Mouse (Mus musculus): ENCODE measurements around the gene Adam19. TPM values are rescaled to one million over a fixed set of nuclear protein-coding genes. Genes with fewer than 3 reads are reported as not detected.
"Not testable (repeated sequence)": the region's sequence is repeated elsewhere in the genome, so short reads cannot be mapped to it uniquely, and the experiment has no call there.

The Adam19 gene
- total and polyA plus RNA-seq, 2 experiments from 2014 or later = 15.8 to 67.9 TPM

DNA sequence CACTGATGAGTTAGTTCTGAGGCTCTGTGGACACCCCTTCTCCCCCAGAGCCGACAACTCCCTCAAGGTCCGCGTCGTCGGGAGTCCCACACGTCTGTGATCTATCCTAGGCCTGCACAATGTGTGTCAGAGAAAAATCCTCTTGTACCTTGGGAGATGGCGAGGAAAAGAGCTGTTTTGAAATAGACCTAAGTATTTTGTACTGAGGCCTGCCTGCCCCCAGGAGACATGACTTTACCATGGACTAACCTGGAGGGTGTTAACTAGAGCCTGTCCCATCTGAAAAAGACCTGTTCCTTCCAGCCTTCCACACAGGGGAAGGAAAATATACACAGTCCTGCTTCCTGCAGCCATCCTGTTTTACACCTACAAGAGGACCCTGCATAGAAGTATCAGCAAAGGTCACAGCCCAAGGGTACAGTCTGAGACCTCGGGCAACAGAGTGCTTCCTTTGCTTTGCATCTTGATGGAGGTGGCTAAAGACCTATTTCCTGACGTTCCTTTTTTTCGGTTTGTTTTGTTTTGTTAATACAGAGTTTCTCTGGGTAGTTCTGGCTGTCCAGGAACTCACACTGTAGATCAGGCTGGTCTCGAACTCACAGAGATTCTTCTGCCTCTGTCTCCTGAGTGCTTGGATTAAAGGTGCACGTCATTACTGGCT, 14.1 kb upstream of the Adam19 start:
- Histone ChIP-seq H3K36me3 (replicated peaks; ENCODE audit: control insufficient read depth, insufficient read depth, low read length) (no peaks in the 10 kb centered on the region), H3K9me3 (replicated peaks; ENCODE audit: control insufficient read depth, low read length) (no peaks in the 10 kb centered on the region), H3K4me1 (ENCODE audit: control insufficient read depth, insufficient read depth) (peaks cover 3% of the 10 kb centered on the region; the same call in 1 of the 2 replicates), H3K4me3 (ENCODE audit: low read depth, low read length) (no peak overlapping the region), H3K27ac (ENCODE audit: low read depth) (no peak overlapping the region), H3K27me3 (ENCODE audit: control insufficient read depth, insufficient read depth, low read length) (no peaks in the 10 kb centered on the region), H3K4me2 (ENCODE audit: low read depth, low read length) (no peak overlapping the region), H3K9ac (replicated peaks; ENCODE audit: low read depth, low read length) (no peak overlapping the region)
- TF ChIP-seq EP300 (IDR thresholded peaks at IDR 0.05; ENCODE audit: low read depth) (no peak), CTCF (IDR thresholded peaks at IDR 0.05; ENCODE audit: low read depth) (no peak)
- DNase-seq (ENCODE audit: low spot score) = no peak
- WGBS = 63% methylated on average over 12 of the region's 12 CpGs
- no peak for ATAC-seq (ENCODE audit: insufficient read depth, low read depth)

DNA sequence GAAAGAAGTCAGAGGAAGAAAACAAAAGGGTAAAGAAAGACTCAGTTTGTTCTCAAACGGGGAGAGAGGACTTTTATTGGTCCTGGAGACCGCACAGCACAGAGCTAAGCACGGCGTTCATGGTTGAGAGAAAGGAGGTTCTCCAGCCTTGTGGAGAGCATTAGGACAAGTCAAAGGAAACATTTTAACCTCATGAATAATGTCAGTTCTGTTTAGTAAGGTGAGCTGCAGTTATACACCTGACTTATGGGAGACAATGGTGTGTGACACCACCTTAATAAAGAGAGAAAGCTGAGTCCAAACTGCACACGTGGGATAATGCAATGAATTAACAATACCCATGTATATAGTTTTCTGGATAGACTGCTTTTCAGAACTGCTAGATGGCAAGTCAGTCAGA, 11.0 kb upstream of the Adam19 start:
- no peaks in the 10 kb centered on the region for H3K4me1 ChIP-seq (ENCODE audit: control insufficient read depth, insufficient read depth)
- TF ChIP-seq EP300 (IDR thresholded peaks at IDR 0.05; ENCODE audit: low read depth) = no peak
- H3K9me3 ChIP-seq (replicated peaks; ENCODE audit: control insufficient read depth, low read length) = no peaks in the 10 kb centered on the region
- ATAC-seq (ENCODE audit: insufficient read depth, low read depth) (no peak), DNase-seq (ENCODE audit: low spot score) (no peak)
- no peaks in the 10 kb centered on the region for H3K36me3 ChIP-seq (replicated peaks; ENCODE audit: control insufficient read depth, insufficient read depth, low read length)
- no peak overlapping the region for H3K4me2 ChIP-seq (ENCODE audit: low read depth, low read length)
- no peaks in the 10 kb centered on the region for H3K27me3 ChIP-seq (ENCODE audit: control insufficient read depth, insufficient read depth, low read length)
- no peak overlapping the region for H3K27ac ChIP-seq (ENCODE audit: low read depth)
- no peak overlapping the region for H3K4me3 ChIP-seq (ENCODE audit: low read depth, low read length)
- H3K9ac ChIP-seq (replicated peaks; ENCODE audit: low read depth, low read length) = no peak overlapping the region
- WGBS = 92% methylated on average over 5 of the region's 5 CpGs

DNA sequence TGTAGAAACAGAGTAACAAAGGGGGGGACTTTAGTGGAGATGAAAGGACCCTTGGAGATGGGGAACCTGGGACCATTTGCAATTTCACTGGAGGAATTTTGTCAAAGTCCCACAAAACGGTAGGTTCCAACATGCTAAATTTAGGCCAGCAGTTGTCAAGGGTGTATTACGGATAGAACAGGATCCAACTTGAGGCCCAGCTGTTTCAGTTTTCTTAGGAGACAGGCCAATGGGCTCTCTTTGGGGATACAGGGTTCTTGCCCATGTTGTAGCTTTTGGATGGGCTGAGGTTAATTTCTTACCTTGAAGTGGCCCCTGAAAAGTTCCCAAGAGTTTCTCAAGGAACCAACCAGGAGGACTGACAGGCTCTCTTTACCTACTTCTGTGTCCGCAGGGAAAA, 8.5 kb upstream of the Adam19 start:
- no peaks in the 10 kb centered on the region for H3K4me1 ChIP-seq (ENCODE audit: control insufficient read depth, insufficient read depth)
- no peaks in the 10 kb centered on the region for H3K27me3 ChIP-seq (ENCODE audit: control insufficient read depth, insufficient read depth, low read length)
- no peak overlapping the region for H3K4me3 ChIP-seq (ENCODE audit: low read depth, low read length)
- no peak for TF ChIP-seq CTCF (IDR thresholded peaks at IDR 0.05; ENCODE audit: low read depth)
- TF ChIP-seq EP300 (IDR thresholded peaks at IDR 0.05; ENCODE audit: low read depth) = no peak
- H3K9me3 ChIP-seq (replicated peaks; ENCODE audit: control insufficient read depth, low read length) = no peaks in the 10 kb centered on the region
- no peaks in the 10 kb centered on the region for H3K36me3 ChIP-seq (replicated peaks; ENCODE audit: control insufficient read depth, insufficient read depth, low read length)
- WGBS = 72% methylated on average over 3 of the region's 3 CpGs
- DNase-seq (ENCODE audit: low spot score) = no peak
- no peak overlapping the region for H3K9ac ChIP-seq (replicated peaks; ENCODE audit: low read depth, low read length)
- no peak overlapping the region for H3K4me2 ChIP-seq (ENCODE audit: low read depth, low read length)
- no peak overlapping the region for H3K27ac ChIP-seq (ENCODE audit: low read depth)
- no peak for ATAC-seq (ENCODE audit: insufficient read depth, low read depth)

DNA sequence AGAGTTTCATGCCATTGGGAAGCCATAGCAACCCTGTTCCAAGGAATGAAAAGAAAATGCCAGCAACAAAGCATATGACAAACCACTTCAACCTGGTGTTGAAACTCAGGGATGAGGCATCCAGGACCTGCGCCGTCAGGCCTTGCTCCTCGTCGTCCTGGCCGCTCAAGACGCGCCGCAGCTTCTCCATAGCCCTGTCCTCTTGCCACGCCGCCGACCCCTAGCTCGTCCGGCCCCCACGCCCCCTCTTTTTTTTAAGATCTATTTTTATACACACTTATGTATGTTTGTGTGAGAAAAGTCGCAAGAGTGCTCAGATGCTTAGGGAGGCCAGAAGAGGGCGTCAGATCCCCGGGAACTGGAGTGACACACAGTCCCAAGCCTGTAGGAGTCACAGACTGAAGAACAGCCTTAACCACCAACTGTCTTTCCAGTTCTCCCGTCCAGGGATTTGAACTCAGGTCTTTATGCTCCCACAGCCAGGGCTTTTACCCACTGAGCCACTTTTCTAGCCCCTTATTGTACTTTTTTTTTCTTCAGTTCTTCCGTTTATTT, 3.6 kb upstream of the Adam19 start, which contains the start of gene Gm12166:
Gm12166 (minus strand) TSS at position 217 of the 555 bp plus-strand sequence.
- Histone ChIP-seq H3K4me2 (ENCODE audit: low read depth, low read length) (peak within 1 kb of the TSS; percentile 43), H3K4me3 (ENCODE audit: low read depth, low read length) (peak within 1 kb of the TSS; percentile 29; the same call in 1 of the 2 replicates), H3K4me1 (ENCODE audit: control insufficient read depth, insufficient read depth) (peaks cover 10% of the 10 kb centered on the region; the same call in 1 of the 2 replicates)
- not testable (repeated sequence) for H3K9me3 ChIP-seq (replicated peaks; ENCODE audit: control insufficient read depth, low read length); H3K27me3 ChIP-seq (ENCODE audit: control insufficient read depth, insufficient read depth, low read length); H3K36me3 ChIP-seq (replicated peaks; ENCODE audit: control insufficient read depth, insufficient read depth, low read length); H3K27ac ChIP-seq (ENCODE audit: low read depth); H3K9ac ChIP-seq (replicated peaks; ENCODE audit: low read depth, low read length)
- WGBS = 14% methylated on average over 19 of the region's 19 CpGs
- ATAC-seq (ENCODE audit: insufficient read depth, low read depth) = peak; percentile 45
- DNase-seq (ENCODE audit: low spot score) = peak; percentile 79
- peak; percentile 77 for TF ChIP-seq CTCF (IDR thresholded peaks at IDR 0.05; ENCODE audit: low read depth)

DNA sequence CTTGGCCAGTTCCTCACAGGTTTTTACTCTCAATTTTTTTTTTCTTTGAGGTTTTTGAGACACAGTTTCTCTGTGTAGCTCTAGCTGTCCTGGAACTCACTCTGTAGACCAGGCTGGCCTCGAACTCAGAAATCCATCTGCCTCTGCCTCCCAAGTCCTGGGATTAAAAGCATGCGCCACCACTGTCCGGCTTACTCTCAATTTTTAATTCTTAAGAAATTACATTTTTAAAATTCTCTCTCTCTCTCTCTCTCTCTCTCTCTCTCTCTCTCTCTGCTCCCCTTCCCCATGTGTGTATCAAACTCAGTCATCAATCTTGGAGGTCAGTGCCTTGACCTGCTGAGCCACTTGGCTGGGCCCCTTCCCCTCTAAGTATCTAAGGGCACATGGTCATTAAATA, 2.3 kb upstream of the Adam19 start:
- H3K36me3 ChIP-seq (replicated peaks; ENCODE audit: control insufficient read depth, insufficient read depth, low read length); H3K27ac ChIP-seq (ENCODE audit: low read depth); ATAC-seq (ENCODE audit: insufficient read depth, low read depth); DNase-seq (ENCODE audit: low spot score); H3K4me3 ChIP-seq (ENCODE audit: low read depth, low read length); H3K9me3 ChIP-seq (replicated peaks; ENCODE audit: control insufficient read depth, low read length); H3K4me2 ChIP-seq (ENCODE audit: low read depth, low read length); H3K27me3 ChIP-seq (ENCODE audit: control insufficient read depth, insufficient read depth, low read length); H3K9ac ChIP-seq (replicated peaks; ENCODE audit: low read depth, low read length): not testable (repeated sequence)
- peaks cover 19% of the 10 kb centered on the region for H3K4me1 ChIP-seq (ENCODE audit: control insufficient read depth, insufficient read depth)
- WGBS = 97% methylated on average over 3 of the region's 3 CpGs

DNA sequence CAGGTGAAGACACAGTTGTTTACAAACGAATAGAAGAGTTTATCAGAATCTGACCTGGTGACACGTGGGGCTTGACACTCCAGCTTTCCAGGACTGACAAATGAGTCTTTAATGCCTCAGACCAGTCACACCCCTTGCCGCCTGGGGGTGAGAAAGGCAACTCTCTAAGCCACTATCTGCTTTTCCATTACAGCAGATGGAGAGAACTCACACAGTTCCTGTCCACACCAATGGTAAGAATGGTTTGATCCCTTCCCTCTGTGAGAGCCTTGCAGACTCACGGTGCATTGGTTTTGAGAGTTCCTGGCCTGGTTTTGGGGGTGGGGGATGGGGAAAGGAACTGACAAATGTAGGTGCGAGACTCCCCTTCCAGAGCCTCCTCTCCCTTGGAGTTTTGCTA, 1.5 kb upstream of the Adam19 start:
- Histone ChIP-seq H3K27me3 (ENCODE audit: control insufficient read depth, insufficient read depth, low read length) (no peaks in the 10 kb centered on the region), H3K27ac (ENCODE audit: low read depth) (peak overlapping the region; percentile 46; the same call in 1 of the 2 replicates), H3K4me1 (ENCODE audit: control insufficient read depth, insufficient read depth) (peaks cover 19% of the 10 kb centered on the region), H3K4me3 (ENCODE audit: low read depth, low read length) (no peak overlapping the region), H3K9me3 (replicated peaks; ENCODE audit: control insufficient read depth, low read length) (no peaks in the 10 kb centered on the region), H3K36me3 (replicated peaks; ENCODE audit: control insufficient read depth, insufficient read depth, low read length) (no peaks in the 10 kb centered on the region), H3K4me2 (ENCODE audit: low read depth, low read length) (no peak overlapping the region), H3K9ac (replicated peaks; ENCODE audit: low read depth, low read length) (no peak overlapping the region)
- 50% methylated on average over 5 of the region's 5 CpGs for WGBS
- DNase-seq (ENCODE audit: low spot score) = peak; percentile 9
- no peak for ATAC-seq (ENCODE audit: insufficient read depth, low read depth)
- TF ChIP-seq EP300 (IDR thresholded peaks at IDR 0.05; ENCODE audit: low read depth) (no peak), CTCF (IDR thresholded peaks at IDR 0.05; ENCODE audit: low read depth) (no peak)
